Mouse (Mus musculus) thymus, adult 2 months (tissue): Measurements from ENCODE around the gene Gm18596. TPM values are rescaled to one million over a fixed set of nuclear protein-coding genes. Genes with fewer than 3 reads are reported as not detected.
"Not testable (repeated sequence)": the region's sequence is repeated elsewhere in the genome, so short reads cannot be mapped to it uniquely, and the experiment has no call there.

Experiments used
- DNase-seq: peaks from one replicate; pipeline ENCODE4 v3.0.0; 2021
- H3K27ac ChIP-seq: fragments of 200-500 bp; 2 replicates; pipeline ENCODE4 v1.5.1; 2012; ENCODE audit warnings: low read length, control low read depth; ENCODE audit not compliant: control insufficient read depth, insufficient read depth
- H3K27me3 ChIP-seq: fragments of 200-500 bp; 2 replicates; pipeline ENCODE4 v1.6.1; 2012; ENCODE audit warnings: mild to moderate bottlenecking, low read length, moderate library complexity, mixed read lengths; ENCODE audit not compliant: control insufficient read depth, insufficient read depth
- H3K36me3 ChIP-seq: fragments of 200-500 bp; 2 replicates; pipeline ENCODE4 v1.6.1; 2012; ENCODE audit warnings: mild to moderate bottlenecking, low read length, moderate library complexity; ENCODE audit not compliant: control insufficient read depth, insufficient read depth
- H3K4me1 ChIP-seq: fragments of 200-500 bp; replicated peaks from 2 replicates; pipeline ENCODE4 v1.6.1; 2012; ENCODE audit warnings: low read length; ENCODE audit not compliant: control insufficient read depth, insufficient read depth
- H3K4me3 ChIP-seq: fragments of 200-500 bp; 2 replicates; pipeline ENCODE4 v1.5.1; 2012; ENCODE audit warnings: mild to moderate bottlenecking, low read length, control low read depth, moderate library complexity; ENCODE audit not compliant: control insufficient read depth, insufficient read depth
- CTCF ChIP-seq: fragments of 200-500 bp; IDR thresholded peaks from 2 replicates; pipeline ENCODE4 v1.5.1; 2012; ENCODE audit warnings: mild to moderate bottlenecking, control low read depth, low read length, moderate library complexity, borderline replicate concordance; ENCODE audit not compliant: control insufficient read depth, poor library complexity, insufficient read depth; ENCODE audit errors: extremely low read depth
- POLR2A ChIP-seq: fragments of 200-500 bp; IDR thresholded peaks from 2 replicates; pipeline ENCODE4 v1.6.1; 2012; ENCODE audit warnings: mild to moderate bottlenecking, low read length, control low read depth, moderate library complexity; ENCODE audit not compliant: control insufficient read depth, poor library complexity, insufficient read depth; ENCODE audit errors: extremely low read depth
- WGBS: fragments of 180-500 bp; shearing (Covaris S2); methylation state at CpG from one replicate; pipeline ENCODE4 v1.1.7; 2018; 5-methylcytosine and 5-hydroxymethylcytosine counted together
- polyA plus RNA-seq: library from polyadenylated mRNA; depleted of rRNA; stranded (reverse); fragments of >200 nt; gene quantifications from 2 replicates; pipeline ENCODE4 v1.2.3, GENCODE M21; 2012

Gene Gm18596
- polyA plus RNA-seq, 1 experiment = not detected

- Histone ChIP-seq H3K4me3 (no peak overlapping the region), H3K27me3 (no peaks in the 10 kb centered on the region), H3K4me1 (no peaks in the 10 kb centered on the region), H3K27ac (no peak overlapping the region), H3K36me3 (no peaks in the 10 kb centered on the region)
- DNase-seq = no peak
- TF ChIP-seq CTCF = no peak
- no peak for TF ChIP-seq POLR2A
- WGBS = 86% methylated on average over 1 of the region's 1 CpGs
These were observed 27.3 kb upstream of the Gm18596 start for GRCm38 (mm10) chr10:77769727-77770126.

- not testable (repeated sequence) for DNase-seq, H3K36me3 ChIP-seq, H3K27me3 ChIP-seq, H3K4me1 ChIP-seq, H3K27ac ChIP-seq, H3K4me3 ChIP-seq
- WGBS = 86% methylated on average over 1 of the region's 1 CpGs
These were observed 17.1 kb upstream of the Gm18596 start, which contains the start of gene Gm3233 for GRCm38 (mm10) chr10:77759582-77759981. TSS of gene Gm3233 (minus strand) at chr10:77759682.

- no peak overlapping the region for H3K4me3 ChIP-seq
- H3K27ac ChIP-seq = no peak overlapping the region
- no peaks in the 10 kb centered on the region for H3K27me3 ChIP-seq
- H3K4me1 ChIP-seq = no peaks in the 10 kb centered on the region
- no peaks in the 10 kb centered on the region for H3K36me3 ChIP-seq
- DNase-seq = no peak
- TF ChIP-seq POLR2A (no peak), CTCF (no peak)
These were observed 11.0 kb upstream of the Gm18596 start for GRCm38 (mm10) chr10:77753448-77753847.

DNA sequence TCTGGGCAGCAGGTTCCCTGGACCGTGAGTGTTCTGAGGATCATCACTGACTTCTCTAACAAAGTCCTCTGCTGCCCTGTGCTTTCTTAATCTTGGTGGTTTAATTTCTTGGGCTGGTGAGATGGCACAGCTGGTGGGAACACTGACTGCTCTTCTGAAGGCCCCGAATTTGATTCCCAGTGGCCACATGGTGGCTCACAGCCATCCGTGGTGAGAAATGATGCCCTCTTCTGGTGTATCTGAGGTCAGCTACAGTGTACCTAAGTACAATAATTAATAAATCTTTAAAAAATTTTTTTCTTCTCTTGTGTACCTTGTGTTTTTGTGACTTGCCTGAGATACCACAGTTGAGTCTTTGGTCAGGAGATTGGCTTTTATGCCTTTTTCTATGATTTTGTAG is 9.9 kb upstream of the Gm18596 start:
- H3K4me3 ChIP-seq, H3K27me3 ChIP-seq, H3K4me1 ChIP-seq, H3K36me3 ChIP-seq, DNase-seq, H3K27ac ChIP-seq: not testable (repeated sequence)
- WGBS = 53% methylated on average over 3 of the region's 3 CpGs

GRCm38 (mm10) chr10:77751254-77751653 is 8.8 kb upstream of the Gm18596 start, which contains the start of gene Gm9736:
TSS of gene Gm9736 (minus strand) at chr10:77751354.
- DNase-seq, H3K36me3 ChIP-seq, H3K27me3 ChIP-seq, H3K4me3 ChIP-seq, H3K4me1 ChIP-seq, H3K27ac ChIP-seq: not testable (repeated sequence)
- WGBS = 52% methylated on average over 1 of the region's 1 CpGs

DNA sequence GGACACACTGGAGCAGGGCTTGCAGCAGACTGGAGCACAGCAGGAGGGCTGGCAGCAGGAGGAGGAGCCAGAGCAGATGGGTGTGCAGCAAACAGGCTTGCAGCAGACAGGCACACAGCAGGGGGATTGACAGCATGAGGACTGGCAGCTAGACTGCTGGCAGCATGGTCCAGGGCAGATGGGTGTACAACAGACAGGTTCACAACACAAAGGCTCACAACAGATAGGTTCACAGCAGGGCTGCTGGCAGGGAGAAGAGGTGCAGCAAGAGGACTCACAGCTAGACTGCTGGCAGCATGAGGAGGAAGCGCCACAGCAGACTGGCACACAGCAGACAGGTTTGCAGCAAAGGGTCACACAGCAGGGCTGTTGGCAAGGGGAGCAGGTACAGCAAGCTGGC is 8.2 kb upstream of the Gm18596 start:
- H3K4me1 ChIP-seq, H3K27ac ChIP-seq, H3K4me3 ChIP-seq, H3K27me3 ChIP-seq, H3K36me3 ChIP-seq, DNase-seq: not testable (repeated sequence)
- 96% methylated on average over 1 of the region's 1 CpGs for WGBS

- no peaks in the 10 kb centered on the region for H3K27me3 ChIP-seq
- no peaks in the 10 kb centered on the region for H3K36me3 ChIP-seq
- no peak overlapping the region for H3K27ac ChIP-seq
- no peaks in the 10 kb centered on the region for H3K4me1 ChIP-seq
- no peak overlapping the region for H3K4me3 ChIP-seq
- DNase-seq = no peak
- 58% methylated on average over 4 of the region's 4 CpGs for WGBS
- TF ChIP-seq CTCF (no peak), POLR2A (no peak)
These were observed 3.5 kb downstream of the Gm18596 start for GRCm38 (mm10) chr10:77738929-77739328.

DNA sequence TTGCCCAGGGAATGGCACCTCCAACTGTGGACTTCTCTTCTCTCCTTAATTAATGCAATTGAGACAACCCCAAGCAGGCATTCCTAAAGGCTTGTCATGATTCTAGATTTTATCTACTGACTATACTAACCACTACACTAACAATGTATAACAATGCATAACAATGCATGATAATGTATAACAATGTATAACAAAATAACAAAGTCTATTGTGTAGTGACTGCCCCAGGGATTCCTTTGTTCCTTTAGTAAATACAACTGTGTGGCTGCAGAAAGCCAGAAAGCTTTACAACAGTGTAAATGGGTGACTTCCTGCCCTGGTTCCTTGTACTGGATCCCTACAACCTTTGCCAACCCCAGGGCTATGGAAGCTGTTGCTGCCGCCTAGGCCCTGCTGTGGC is 6.5 kb downstream of the Gm18596 start:
- Histone ChIP-seq H3K4me3 (no peak overlapping the region), H3K27ac (no peak overlapping the region), H3K4me1 (no peaks in the 10 kb centered on the region), H3K36me3 (no peaks in the 10 kb centered on the region), H3K27me3 (no peaks in the 10 kb centered on the region)
- 100% methylated on average over 1 of the region's 1 CpGs for WGBS
- no peak for DNase-seq
- TF ChIP-seq CTCF (no peak), POLR2A (no peak)
